Mouse (Mus musculus) lung, postnatal 0 days (tissue): ENCODE results near the gene Gm20914.
"Not testable (repeated sequence)": the region's sequence is repeated elsewhere in the genome, so short reads cannot be mapped to it uniquely, and the experiment has no call there.

ENCODE experiments used
- CTCF ChIP-seq: IDR thresholded peaks from 2 replicates; pipeline ENCODE4 v1.5.1; 2016; ENCODE audit warnings: antibody characterized with exemption, mild to moderate bottlenecking
- EP300 ChIP-seq: IDR thresholded peaks from 2 replicates; pipeline ENCODE4 v1.6.1; 2016; ENCODE audit warnings: antibody characterized with exemption, mild to moderate bottlenecking, control low read depth

DNA sequence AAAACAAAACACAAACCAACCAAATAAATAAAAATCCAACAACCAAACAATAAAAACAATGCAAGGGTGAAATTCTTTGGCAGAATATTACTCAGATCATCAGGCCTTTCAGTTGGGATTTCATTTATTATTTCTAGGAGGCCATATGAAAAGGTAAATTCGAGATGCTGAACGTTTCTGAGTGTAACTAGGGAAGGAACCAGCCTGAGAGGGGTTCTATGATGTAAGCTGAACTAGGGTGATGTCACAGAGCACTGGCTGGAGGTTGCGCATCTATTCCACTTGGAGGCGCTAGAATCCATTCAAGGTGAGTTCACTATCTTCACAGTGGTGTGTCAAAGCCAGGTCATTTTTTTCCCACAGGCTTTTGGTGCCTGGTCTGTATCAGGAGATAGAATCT, at the start of gene Gm20914:
- TF ChIP-seq EP300, CTCF: not testable (repeated sequence)
